Mouse (Mus musculus) layer of hippocampus, adult 9-11 months (tissue): ENCODE data around the gene Rbmxl1.
"Not testable (repeated sequence)": the region's sequence is repeated elsewhere in the genome, so short reads cannot be mapped to it uniquely, and the experiment has no call there.

Experiments used
- DNase-seq: peaks from one replicate; pipeline ENCODE4 v3.0.0; 2022

Gene Rbmxl1

DNA sequence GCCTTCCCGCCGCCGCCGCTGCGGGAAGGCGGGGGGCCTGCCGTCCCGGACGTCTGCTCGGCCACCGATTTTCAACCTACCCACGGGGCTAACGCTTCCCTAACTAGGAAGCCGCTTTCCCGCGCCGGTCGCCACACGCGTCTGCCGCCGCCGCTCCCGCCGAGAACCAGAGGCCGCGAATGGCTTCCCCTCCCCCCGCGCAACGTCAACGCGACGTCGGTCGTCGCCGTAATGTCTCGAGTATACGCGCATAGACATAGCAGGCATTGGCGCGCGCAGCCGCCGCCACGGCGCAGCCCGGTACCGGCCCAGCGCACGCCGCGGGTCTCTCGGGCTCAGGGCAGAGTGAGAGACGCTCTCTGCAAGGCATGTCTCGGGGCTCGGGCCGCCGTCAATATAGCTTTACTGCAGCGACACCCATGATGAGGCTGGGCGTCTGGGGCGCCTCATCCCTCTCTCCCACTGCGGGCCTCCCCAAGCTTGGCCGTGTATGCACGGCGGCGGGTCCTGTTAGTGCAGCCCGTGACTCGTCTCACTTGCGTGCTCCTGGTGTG lies at the start of gene Rbmxl1:
TSS of gene Rbmxl1 (minus strand) at position 180 of the 554 bp plus-strand sequence.
- DNase-seq: peak; percentile 81

DNA sequence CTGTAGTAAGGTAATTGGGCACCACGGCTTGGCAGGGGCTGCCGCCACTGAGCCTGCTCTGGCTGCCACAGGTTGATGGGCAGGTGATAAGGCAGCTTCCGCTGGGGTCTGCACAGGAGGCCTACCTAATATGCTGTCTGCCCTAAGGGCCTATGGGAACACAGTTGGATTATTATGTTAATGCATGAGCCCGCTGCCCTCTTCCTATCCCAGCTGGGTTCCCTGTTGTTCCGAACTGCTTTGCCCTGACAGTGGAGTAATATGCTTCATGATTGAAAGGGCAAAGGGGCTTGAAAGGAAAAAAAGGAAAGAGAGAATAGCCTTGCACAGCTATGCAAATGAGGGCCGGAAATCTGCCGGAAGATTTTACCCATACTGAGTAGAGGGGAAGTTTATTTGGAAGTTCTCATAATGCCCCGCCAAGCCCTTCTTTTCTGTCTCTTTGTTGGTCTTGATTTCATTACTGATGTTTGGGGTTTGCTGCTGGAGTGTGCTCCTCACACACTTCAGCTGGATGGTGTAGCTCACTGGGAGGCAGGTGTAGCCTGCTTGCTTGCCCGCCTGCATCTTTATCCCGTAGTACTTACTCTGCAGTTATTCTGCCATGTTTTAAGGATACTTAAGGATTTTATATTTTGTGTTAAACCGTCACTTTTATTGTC lies 48.2 kb upstream of the Rbmxl1 start:
- no peak for DNase-seq

DNA sequence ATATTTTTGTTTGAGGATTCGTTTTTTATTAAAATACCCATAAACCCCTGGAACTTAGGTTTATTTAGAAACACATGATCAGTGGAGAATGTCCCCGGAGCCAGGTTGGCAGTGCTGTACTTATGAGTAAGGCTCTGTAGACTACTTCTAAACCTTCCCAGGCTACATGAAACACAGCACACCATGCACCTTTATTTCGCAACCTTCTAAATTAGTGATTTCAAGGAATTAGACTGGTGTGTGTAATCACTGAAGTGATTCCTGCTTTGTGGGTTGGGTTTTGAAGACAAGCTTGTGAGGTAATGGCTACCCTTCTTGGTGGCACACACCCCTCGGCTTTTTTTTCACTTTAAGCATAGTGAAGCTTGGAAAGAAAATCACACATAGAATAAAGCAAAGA lies 47.1 kb upstream of the Rbmxl1 start:
- no peak for DNase-seq

DNA sequence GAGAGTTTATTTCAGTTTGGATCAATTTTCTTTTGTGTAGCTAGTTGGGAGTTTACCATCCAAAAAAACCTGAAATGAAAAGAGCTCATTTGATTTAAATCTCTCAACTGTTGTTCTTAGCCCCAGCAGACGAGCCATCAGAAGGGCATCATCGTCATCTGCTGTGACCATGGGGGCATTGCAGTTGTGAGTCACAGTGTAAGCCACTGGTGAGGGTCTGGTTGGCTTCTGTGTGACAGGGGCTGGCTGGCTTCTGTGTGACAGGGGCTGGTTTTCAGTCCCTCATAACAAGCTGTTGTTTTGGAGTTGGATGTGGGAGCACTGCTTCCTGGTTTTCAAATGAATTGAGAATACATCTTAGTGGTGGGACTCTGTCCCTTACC lies 42.0 kb upstream of the Rbmxl1 start:
- no peak for DNase-seq

DNA sequence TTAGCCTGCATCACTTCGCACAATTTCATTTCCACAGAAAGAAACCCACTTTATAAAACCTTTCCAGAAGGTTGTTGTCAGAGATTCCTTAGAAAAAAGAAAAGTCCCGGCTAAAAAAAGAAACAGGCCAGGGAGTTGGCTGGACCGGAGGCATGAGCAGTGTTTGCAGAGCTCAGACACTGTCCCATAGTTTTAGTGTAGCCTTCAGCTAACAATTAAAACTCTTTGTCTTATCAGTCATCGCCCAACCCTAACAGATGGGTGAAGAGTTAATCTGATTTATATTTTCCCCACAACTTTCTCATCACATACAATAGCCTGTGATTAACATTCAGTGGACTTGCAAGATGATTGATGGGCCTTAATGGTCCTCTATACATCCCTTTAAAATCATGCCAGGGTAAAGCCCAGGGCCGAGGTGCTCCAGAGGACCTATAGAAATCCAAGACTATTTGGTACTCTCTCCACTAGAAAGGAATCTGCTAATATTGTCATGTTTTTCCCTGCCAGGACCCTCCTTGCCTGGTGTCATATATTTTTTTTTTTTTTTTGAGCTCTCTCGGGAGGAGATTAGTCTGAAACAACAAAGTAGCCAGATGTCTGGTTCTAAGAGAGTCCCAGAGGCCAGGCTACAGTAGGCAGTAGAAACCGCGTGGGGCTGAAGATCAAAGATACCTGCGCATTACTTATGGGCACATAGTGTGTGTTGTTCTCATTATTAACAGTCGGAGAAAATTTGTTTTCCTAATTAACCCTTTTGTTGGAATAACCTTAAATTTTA lies 41.5 kb upstream of the Rbmxl1 start:
- DNase-seq: no peak

DNA sequence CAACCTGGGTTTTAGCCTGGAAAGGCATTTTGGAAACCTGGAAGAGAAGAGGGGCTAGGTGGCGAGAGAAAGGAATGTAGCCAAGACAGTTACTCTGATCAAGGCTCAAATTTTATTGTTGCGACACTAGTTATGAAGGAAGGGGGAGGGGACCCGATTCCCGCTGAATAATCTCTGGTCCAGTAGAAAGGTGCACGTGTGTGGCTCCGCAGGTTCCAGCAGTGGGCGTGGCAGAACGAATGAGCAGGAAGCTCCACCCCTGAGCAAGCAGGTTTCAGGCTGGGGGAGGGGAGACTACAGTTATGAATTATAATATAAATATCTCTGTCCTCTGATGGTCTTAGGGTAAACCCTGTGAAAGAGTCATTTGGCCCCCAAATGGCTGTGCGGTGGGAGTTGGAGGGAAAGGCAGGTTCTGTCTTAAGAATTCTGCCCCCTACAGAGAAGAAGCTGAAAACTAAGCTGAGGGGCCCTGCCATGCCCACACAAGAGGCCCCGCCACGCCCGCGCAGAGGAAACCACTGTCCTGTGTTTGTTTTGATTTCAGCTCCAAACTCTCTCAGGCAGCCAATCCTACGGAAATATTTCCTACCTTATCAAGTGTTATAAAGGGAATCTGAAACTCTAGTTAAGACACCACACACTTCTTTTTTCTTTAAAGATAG lies 36.6 kb upstream of the Rbmxl1 start:
- DNase-seq: not testable (repeated sequence)

DNA sequence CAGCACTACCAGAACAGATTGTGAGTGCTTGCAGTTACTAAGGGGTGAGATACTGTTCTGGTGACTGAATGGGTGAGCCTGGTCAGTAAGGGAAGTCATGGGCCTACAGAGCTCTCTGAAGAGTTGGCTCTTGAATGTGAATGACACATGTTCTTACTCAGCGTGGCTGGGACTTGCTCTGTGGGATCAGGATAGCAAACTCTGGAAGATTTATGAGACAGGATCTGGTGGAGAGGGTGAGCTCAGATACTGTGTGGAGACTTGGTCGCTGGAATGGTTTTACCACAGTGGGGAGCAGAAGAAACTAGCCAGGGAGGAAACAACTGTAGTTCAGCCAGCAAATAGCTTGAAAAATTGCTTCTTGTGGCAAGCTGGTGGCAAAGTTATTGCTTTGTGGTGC lies 35.8 kb upstream of the Rbmxl1 start:
- DNase-seq: no peak

DNA sequence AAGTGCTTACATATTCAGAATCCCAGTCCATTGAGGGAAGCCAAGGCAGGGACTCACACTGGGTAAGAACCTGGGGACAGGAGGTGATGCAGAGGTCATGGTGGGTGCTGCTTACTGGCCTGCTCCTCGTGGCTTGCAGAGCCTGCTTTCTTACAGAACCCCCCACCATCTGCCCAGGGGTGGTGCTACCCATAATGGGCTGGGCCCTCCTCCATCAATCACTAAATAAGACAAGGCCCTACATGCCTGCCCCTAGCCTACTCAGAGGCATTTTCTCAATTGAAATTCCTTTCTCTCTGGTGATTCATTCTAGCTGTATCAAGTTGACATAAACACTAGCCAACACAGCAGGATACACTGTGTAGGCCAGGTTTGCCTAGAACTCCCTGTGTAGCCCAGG lies 34.9 kb upstream of the Rbmxl1 start:
- no peak for DNase-seq

DNA sequence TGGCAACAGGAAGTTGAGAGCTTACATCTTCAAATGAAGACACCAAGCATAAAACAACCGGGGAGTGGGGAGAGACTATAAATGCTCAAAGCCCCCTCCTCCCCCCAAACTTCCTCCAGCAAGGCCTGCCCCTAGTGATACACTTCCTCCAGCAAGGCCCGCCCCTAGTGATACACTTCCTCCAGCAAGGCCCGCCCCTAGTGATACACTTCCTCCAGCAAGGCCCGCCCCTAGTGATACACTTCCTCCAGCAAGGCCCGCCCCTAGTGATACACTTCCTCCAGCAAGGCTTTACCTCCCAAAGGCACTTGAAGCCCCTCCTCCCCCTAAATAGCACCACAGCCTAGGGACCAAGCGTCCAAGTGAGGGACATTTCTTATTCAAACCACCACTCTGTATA lies 34.0 kb upstream of the Rbmxl1 start:
- not testable (repeated sequence) for DNase-seq

DNA sequence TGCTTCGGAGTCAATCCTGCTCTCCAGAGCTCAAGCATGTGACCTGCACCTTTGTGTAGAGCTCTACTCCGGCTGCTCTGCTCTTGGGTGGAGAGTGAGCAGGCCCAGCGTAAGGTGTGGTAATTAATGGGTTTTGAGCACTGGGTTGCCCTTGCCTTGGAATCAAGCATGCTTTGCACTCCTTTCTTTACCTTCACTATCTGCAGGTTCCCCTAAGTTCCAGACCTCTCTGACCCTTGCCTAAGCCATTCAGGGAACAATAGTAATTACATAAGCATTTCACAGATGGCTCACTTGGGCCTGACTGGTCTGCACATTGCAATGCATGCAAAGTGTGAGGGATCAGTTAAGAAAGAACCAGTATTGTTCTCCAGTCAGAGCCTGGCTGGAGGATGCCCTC lies 29.1 kb upstream of the Rbmxl1 start:
- DNase-seq: no peak

DNA sequence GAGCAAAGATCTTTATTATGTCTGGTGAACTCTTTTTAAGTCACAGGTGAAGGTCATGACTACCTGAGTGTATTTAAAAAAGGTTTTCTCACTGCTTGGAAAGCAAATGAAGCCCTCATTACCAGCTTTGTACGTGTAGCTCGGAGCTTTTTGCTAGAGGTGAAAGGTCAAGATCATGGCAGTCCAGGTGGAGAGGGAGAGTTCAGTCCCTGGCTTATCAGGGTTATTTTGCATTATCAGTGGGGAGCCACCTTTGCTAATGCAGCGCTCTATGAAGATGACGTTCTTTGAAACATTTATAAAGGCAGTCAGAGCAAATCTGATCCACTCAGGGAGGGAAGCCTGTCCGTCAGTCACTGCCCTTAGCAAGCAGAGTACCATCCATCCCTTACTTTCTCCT lies 28.0 kb upstream of the Rbmxl1 start:
- DNase-seq: no peak

DNA sequence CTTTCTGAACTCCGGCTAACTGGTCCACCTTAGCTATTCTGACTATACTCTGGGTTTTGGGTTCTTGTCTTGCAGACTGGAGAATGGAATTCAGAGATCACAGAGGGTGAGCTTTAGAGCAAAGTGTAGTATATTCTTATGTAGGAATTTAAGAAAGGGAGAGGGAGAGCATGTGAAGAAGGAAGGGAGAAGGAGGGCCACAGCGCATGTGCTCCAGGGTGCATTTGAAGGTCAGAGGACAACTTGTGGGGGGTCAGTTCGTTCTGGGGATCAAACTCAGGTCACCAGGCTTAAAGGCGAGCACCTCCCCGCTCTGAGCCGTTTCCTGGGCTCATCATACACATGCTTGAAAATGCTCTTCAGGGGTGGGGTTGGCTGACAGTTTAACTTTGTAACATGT lies 25.3 kb upstream of the Rbmxl1 start:
- no peak for DNase-seq

DNA sequence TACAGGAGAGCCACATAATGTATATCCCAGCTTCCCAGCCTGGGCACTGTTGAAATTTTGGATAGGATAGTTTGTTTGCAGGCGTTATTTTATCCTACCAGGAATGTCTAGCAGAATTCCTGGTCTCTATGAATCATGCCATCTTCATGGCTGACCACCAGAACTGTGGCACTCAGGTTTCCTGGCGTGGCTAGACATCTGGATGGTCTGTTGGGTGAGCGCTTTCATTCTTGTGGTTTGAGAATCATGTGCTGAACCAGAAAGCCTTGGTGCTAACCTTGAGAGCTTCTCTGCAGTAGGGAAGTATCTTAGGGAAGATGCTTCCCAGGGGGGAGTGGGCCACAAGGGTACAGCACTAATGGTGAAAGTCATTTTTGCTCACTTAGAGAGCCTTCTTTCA lies 6.4 kb upstream of the Rbmxl1 start:
- no peak for DNase-seq

DNA sequence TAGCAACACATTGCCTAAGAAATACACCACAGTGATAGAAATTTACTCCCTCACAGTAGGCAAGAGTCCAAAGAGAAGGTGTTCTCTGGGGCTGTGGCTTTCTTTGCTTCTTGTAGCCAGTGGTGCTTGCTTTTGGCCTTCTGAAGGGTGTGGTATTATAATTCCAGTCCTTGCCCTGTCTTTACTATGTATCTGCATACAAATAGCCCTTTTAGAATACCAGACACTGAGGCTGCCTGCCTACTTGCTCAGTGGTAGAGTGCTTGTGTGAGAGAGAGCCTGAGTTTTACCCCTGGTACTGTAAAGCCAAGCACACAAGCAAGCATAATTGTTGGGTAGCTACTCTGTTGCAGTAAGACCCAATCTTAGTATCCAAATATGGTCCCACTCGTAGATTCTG lies 6.0 kb upstream of the Rbmxl1 start:
- DNase-seq: no peak

DNA sequence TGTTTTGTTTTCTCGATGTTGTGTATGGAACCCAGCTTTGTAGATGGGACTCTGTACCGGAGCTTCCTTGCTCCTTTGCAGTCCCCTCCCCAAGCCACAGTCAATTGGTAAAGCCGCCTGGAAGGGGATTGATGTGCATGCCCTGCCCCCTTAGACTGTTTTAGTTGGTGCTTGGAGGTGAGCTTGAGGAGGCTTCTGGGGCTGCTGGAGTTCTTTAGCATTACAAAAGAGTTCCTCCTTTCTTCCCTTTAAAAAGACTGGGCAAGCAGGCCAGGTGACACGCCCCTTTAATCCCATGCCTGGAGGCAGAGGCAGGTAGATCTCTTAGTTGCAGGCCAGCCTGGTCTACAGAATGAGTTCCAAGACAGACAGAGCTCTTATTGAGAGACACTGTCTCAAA lies 4.4 kb upstream of the Rbmxl1 start:
- no peak for DNase-seq

DNA sequence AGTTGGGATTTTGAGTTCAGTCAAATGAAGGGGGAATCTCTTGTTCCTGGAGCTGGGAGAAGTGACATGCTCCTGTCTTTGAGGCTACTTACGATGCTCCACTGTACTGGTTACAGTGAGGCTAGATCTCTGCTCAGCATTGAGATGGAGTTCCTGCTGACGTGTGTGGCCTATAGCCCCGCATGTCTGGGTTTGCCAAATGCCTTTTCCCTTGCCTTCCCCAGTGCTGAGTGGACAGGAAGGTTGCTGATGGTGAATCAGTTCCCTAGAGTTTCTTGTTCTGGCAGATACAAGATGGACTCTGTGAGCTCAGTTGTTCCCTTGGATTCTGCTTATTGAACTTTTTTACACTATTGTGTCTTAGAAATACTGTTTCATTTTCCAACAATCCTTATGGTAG lies 2.2 kb upstream of the Rbmxl1 start:
- no peak for DNase-seq

DNA sequence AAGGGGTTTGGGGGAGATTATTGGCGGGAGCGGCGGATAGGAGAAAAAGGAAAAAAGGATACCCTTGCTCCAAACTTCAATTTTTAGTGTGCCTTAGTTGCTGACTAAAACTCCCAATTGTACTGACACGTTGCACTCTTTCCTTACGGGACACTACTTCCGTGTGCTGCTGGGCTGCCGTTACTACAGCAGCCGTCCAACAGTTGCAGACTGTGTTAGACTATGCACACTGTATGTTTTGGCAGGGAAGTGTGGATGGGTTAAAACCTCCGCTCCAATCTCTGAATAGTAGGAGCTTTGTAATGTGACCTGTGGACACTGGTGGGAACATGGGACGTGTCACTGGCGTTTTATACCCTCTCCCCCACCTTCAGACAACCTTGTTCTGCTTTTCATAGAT lies 1.4 kb upstream of the Rbmxl1 start:
- DNase-seq: no peak

DNA sequence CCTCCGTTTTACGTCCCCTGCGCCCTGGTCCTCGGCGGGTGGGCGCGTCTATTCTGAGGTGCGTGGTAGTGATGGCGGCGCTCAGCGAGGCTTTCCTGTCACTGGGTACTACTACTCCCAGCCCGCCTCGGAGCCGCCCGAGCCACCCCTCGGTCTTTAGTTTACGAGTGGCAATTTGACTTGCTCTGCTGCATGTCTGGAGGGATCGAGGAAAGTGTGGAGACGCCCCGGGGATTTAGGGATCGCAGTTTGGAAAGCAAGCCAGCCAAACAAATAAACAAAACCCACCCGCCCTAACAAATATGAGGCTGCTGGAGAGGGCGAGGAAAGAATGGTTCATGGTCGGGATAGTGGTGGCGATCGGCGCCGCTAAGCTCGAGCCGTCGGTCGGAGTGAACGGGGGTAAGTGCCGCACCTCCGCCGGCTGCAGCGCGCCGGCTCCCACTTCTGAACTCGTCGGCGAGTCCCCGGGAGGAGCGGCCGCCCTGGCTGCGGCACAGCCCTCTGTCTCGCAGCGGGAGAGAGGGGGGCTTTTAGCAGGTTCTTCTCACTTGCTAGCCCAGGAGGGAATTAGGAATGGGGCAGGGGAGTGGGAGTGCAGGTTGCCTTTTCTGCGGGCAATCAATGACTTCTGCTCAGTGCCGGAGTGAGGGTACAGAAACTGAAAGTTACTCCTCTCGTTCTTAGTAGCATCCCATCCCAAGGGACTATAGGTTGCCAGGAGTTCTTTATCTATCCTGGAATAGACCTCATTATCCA lies 754 bp upstream of the Rbmxl1 start, which contains the start of gene Slc10a7:
TSS of gene Slc10a7 (plus strand) at position 74 of the 759 bp plus-strand sequence.
- DNase-seq: peak; percentile 91

DNA sequence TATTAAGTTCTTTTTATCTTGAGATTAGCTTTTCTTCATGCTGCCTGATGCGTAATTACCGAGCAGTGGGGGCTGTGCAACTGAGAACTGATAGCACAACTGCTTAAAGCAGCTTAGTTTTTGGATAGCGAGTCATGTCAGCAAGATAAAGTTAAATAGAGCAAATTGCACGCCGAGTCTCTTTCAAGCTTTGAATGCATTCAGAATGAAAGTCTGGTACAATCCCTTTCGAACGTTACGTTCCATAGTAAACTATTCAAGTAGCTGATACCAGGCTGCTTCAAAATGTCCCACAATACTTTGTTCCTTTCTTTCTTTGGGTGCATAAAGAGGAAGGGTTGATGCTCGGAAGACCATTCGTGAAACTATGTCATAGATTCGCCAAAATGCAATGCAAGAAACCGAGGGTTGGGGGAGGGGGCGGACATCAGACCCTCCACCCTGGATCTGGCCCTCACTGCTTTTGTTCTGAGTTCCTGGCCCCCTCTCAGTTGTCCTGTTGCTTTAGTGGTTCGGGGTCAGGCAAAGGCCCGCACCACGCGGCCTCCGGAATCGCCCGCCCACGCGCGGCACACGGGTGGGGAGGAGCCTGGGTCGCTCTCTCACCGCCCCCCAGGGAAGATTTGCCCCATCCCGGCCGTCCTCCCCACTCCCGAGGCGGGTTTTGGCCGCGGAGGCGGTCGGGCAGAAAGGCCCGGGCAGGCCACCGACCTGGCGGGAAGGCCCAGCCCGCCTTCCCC lies 549 bp downstream of the Rbmxl1 start:
- DNase-seq: peak; percentile 32

DNA sequence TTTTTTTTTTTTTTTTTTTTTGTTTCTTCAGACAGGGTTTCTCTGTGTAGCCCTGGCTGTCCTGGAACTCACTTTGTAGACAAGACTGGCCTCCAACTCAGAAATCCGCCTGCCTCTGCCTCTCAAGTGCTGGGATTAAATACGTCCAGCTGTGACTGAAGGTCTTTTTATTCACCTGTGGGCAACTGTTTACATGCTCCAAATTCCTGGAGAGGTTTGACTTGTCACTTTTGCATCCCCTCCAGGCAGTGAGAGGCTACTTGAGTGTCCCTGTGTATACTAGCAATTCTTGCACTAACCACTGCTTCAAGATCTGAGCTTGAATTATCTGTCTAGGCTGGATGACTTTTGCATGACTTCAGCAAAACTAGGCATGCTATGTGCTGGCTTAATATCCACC lies 6.0 kb downstream of the Rbmxl1 start:
- DNase-seq: no peak

DNA sequence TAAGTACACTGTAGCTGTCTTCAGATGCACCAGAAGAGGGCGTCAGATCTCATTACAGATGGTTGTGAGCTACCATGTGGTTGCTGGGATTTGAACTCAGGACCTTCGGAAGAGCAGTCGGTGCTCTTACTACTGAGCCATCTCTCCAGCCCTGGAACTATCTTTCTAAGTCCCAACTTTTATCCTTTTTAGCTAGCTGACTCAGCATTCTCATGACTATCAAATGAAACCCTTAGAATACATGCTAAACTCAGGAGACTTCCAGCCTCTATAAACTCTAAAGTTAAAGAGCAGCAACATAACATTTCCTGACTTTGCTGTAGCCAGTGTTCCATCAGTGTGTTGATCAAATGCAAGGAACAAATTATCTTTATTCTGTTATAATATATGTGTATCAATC lies 12.4 kb downstream of the Rbmxl1 start:
- not testable (repeated sequence) for DNase-seq

DNA sequence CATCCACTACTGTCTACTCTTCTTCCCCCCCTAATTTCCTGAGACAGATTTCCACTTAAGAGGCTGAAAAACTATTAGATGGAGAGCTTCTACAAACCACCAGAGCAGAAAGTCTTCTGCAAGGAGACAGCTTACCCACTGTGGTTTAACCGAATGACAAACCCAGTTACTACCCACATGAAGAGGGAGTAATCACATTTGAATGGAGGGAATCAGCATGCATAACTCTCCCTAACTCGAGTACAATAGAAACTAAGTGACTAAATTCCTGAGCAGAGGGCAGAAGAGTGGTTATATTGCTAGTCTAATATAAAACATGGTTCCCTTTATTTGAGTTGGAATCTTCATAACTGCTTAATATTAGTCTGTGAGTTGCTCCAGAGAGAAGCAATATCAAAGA lies 15.7 kb downstream of the Rbmxl1 start:
- no peak for DNase-seq
